Mouse (Mus musculus): ENCODE results near the gene Clmp.

DNA sequence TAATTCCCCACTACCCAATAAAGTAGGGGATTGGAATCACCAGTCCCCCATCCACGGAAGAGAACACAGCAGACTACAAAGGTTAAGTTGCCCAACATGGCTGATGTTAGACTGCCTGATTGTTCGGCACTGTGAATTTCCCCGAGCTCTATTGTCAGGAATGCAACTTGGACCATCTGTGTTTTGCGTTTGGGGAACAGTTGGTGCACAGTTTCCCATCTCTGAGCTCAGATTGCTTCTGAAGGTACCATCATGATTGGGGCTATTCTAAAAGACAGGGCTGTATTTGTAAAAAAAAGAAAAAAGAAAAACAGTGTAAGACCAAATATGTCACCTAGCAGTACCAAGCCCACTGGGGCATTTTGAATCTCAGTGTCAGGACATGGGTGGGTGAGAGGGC is 141.6 kb downstream of the Clmp start:
- TF ChIP-seq CTCF (IDR thresholded peaks at IDR 0.05; ENCODE audit: control insufficient read depth, insufficient read depth, insufficient replicate concordance, low read depth, low read length) (no peak), POLR2A (IDR thresholded peaks at IDR 0.05; ENCODE audit: control insufficient read depth, low read depth, low read length) (no peak)
